Mouse (Mus musculus) hematopoietic multipotent progenitor cell, adult 10-12 weeks (in vitro differentiated cells): ENCODE measurements around the gene 1700001P01Rik. TPM values are rescaled to one million over a fixed set of nuclear protein-coding genes. Genes with fewer than 3 reads are reported as not detected.

Experiments
- polyA plus RNA-seq: library from polyadenylated mRNA; stranded (reverse); fragments of >175 nt; gene quantifications from 2 replicates; pipeline ENCODE4 v1.2.3, GENCODE M21; 2012; ENCODE audit warnings: low replicate concordance

Gene 1700001P01Rik
- not detected in 2 replicates for polyA plus RNA-seq

DNA sequence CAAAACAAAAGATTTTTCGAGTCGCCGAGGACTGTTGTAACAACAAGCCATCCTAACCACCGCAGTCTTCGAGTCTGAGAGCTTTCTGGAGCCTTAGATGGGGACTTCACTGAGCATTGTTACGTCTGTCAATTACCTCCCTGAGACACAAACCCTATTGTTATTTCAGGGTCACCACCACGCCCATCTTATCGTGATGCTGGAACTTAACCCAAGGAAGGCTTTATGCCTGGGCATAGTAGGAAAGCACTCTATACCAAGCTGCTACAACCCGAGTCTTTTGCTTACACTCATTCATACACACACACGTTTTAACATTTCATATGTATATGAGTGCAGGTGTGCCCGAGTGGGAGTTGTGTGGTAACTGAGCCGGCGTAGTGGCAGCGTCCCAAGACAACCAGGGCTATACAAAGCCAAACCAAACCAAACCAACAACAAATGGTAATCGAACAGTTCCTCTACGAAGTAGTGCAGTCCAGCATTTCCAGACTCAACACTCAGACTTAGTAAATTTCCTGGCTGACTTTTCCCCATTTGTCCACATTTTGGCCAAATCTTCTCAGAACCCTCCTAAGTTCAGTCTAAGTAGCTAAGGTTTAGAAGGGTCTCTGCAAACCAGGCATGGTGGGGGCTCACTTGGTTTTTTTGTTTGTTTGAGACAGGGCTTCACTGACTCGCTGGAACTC, at the start of gene 1700001P01Rik:
1700001P01Rik (minus strand) TSS at position 111 of the 689 bp plus-strand sequence.

DNA sequence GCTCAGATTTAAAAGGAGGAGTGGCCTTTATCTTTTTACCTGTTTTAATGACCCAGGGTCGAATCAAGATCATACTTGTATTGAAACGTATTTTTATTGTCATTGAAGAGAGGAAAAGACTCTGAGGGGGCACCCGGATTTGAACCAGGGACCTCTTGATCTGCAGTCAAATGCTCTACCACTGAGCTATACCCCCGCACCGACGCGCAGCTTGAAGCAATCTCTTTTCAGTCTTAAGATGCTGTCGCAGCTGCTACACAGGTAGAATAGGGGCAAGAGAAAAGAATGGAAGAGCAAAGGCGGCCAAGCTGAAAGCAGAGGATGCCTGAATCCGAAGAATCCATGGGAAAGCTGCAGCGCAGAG, 23.0 kb upstream of the 1700001P01Rik start, which contains the start of gene Lasp1:
Lasp1 (plus strand) TSS at position 219 of the 364 bp plus-strand sequence.

DNA sequence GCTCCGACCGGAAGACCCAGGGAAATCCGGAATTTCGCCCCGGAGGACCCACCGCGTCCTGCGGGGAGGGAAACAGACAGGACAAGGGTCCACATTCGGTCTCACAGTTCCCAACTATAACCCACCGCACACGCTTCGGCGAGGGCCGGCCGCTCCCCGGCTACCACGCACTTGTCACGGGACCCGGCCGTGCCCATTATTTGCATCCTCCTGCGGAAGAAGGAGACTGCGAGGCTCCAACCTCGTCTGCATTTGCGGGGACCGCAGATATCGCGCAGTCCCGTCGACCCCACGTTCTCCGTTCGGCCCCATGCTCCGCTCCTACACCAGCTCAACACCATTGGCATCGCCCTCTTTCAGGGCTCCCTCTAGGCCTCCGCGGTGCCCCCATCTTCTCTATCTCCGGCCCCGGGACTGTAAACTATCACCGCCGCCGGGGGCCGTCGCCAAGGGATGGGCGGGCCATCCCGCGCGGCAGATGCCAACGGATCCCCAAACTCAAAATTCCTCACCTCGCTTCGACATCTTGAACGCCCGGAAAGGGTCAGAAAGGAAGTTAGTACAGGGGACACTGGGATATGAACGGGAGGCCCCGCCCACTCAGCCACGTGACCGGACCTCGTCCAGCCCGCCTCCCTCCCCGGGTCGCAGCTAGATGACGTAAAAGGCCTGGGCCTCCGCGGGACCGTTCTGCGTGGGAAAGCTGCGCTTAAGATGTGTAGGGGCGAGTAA, 6.3 kb upstream of the 1700001P01Rik start, which contains the start of gene Rpl23:
Rpl23 (minus strand) TSS at position 606 of the 732 bp plus-strand sequence.

DNA sequence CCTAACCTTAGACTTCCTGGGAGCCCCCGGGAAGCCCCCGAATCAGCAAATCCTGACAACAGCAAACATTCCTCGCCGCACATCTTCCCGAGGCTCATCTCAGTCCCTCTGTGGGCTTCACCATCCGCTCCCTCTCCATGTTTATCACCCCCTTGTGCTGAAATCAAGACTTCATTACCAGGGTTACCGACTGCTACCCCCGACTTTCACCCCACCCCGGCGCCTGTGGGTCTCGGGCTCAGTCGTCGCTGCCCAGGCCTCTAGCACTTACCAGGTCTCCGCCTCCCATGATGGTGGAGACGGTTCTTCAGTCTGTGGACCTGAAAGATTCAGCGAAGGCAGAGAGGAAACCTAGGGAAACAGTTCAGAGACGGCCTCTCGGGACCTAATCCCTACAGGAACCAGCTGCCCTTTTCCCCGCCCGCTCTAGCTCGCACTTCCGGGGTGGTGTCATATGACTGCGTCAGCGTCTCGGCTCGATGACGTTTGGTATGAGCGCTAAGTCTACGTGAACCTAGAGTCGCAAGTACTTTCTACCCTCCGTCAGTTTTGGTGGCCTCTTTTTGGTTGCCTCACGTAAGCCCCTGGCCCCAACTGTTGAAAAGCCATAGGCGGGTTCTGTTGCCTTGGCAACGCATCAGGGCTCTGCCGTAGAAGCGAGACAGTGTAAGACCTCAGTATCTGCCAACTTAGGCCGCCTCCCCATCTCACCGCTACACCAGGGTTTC, 9.4 kb downstream of the 1700001P01Rik start, which contains the start of gene Cwc25:
Cwc25 (minus strand) TSS at position 403 of the 728 bp plus-strand sequence.

DNA sequence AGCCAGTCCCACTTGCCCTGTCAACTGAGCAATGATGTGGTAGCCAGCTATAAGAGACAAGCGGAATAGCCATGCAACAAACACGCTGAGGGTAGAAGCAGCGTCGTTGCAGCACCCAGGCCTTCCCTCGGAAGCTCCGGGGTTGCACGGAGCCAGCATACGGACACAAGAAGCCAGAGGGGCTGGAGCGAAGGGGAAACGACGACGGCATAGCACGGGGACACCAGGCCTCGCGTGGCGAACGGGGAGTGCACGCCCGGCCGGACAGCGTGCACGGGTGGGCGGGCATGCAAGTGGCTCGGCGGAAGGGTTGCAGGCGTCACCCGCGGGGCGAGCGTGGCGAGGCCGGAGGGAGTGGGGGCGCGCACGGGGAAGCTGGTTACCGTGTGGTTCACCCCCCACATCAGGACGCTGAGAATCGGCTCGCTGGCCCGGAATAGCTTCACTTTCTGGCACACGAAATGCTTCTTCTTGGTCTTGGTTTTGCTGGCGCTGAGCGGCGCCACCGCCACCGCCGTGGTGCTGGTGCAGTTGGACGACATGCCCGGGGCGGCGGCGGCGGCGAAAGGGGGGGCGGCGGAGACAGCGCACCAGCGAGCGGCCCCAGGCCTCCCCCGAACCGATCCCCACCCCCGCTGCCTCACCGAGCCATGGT, 31.5 kb downstream of the 1700001P01Rik start, which contains the start of gene Pip4k2b:
Pip4k2b (minus strand) TSS at position 642 of the 655 bp plus-strand sequence.

Other genes with a start within 250 kb of the 1700001P01Rik start
- 0.37 and 1.2 TPM in 2 replicates for gene Srcin1, start 199.7 kb downstream of the 1700001P01Rik start, polyA plus RNA-seq
- 32.1 and 80.1 TPM in 2 replicates for gene Epop, start 146.2 kb downstream of the 1700001P01Rik start, polyA plus RNA-seq
- 210 and 328 TPM in 2 replicates for gene Mllt6, start 112.5 kb downstream of the 1700001P01Rik start, polyA plus RNA-seq
- 3.5 and 10.2 TPM in 2 replicates for gene Cisd3, start 90.1 kb downstream of the 1700001P01Rik start, polyA plus RNA-seq
- 13.2 and 62.7 TPM in 2 replicates for gene Pcgf2, start 75.4 kb downstream of the 1700001P01Rik start, polyA plus RNA-seq
- 12.3 and 135 TPM in 2 replicates for gene Psmb3, start 72.5 kb downstream of the 1700001P01Rik start, polyA plus RNA-seq
- 28.9 and 33.1 TPM in 2 replicates for gene Pip4k2b, start 31.2 kb downstream of the 1700001P01Rik start, polyA plus RNA-seq
- 18.5 and 25.8 TPM in 2 replicates for gene Cwc25, start 9.4 kb downstream of the 1700001P01Rik start, polyA plus RNA-seq
- gene Rpl23, start 6.5 kb upstream of the 1700001P01Rik start, polyA plus RNA-seq, result 53.7 and 191 TPM in 2 replicates
- 121 and 395 TPM in 2 replicates for gene Lasp1, start 23.1 kb upstream of the 1700001P01Rik start, polyA plus RNA-seq
- 0.58 and 0.85 TPM in 2 replicates for gene B230217C12Rik, start 64.9 kb upstream of the 1700001P01Rik start, polyA plus RNA-seq
- gene Fbxo47, start 108.2 kb upstream of the 1700001P01Rik start, polyA plus RNA-seq, result 0.12 TPM in 1 of 2 replicates, not detected in the other
- gene Plxdc1, start 210.5 kb upstream of the 1700001P01Rik start, polyA plus RNA-seq, result 3.5 and 4.8 TPM in 2 replicates
- gene Arl5c, start 220.3 kb upstream of the 1700001P01Rik start, polyA plus RNA-seq, result 37.5 and 38.4 TPM in 2 replicates
- 8.5 and 19.3 TPM in 2 replicates for gene Cacnb1, start 247.1 kb upstream of the 1700001P01Rik start, polyA plus RNA-seq